Mouse (Mus musculus) left cerebral cortex, adult 9 months (tissue): ENCODE measurements around the gene March1.
A peak's percentile ranks its signal among the peaks of the same experiment; 100 is the strongest.

Experiments used
- DNase-seq, 2 experiments: peaks; one replicate each; pipeline ENCODE4 v3.0.0; 2022; ENCODE audit warnings: low spot score in 2 of 2

Gene March1

GRCm38 (mm10) chr8:65617871-65618751, at the start of gene March1:
Gene March1 (plus strand): TSS chr8:65617900.
- peak; percentile 18 to 78 for DNase-seq

GRCm38 (mm10) chr8:65586909-65587308, 30.8 kb upstream of the March1 start:
- no peak for DNase-seq

DNA sequence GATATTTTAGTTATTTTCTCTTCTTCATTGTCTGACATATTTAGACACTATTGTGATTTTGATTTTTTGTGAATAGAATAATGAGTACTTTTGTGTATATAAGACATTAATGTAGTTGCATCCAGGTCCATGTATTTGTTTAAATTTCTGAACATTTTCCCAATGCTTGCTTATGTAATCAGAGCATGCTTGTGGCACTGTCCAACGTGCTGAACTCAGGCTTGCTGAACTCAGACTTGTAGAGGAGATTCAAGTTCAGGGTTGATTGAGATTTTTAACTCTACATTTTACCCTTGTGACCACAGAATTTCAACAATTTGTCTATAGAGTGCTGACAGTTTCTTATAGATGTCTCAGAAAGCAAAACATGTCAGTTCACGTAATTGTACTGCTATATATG, 14.5 kb upstream of the March1 start:
- DNase-seq: no peak

DNA sequence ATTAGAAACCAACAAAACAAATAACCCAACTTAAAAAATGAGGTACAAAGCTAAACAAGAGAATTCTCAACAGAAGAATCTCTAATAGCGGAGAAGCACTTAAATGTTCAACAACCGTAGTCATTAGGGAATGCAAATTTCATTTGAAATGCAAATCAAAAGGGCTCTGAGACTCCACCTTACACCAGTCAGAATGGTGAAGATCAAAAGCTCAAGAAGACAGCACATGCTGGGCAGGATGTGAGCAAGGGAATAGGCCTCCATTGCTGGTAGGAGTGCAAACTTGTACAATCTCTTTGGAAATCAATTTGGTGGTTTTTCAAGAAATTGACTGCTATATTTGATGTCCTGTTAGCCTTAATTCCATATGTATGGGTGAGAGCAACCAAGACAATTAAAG, 8.2 kb upstream of the March1 start:
- DNase-seq: no peak

DNA sequence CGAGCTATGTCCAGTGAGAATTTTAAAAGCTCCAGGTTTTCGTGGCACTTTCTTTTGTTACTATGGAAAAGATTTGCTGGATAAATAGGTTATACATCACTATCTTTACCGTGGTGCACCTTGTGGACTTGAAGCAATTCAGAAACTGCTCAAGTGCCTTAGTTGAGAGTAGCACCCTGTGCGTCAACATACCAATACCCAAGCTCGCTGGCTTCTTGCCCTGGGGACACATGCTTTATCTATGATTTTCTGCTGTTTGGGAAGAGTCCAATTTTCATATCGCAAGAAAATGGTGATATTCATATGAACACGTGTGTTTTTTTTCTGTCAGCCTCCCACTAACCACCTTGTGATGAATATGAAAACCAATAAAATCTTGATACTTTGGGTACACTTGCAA, 1.3 kb downstream of the March1 start:
- peak in 1 of 2 experiments; percentile 21 for DNase-seq

DNA sequence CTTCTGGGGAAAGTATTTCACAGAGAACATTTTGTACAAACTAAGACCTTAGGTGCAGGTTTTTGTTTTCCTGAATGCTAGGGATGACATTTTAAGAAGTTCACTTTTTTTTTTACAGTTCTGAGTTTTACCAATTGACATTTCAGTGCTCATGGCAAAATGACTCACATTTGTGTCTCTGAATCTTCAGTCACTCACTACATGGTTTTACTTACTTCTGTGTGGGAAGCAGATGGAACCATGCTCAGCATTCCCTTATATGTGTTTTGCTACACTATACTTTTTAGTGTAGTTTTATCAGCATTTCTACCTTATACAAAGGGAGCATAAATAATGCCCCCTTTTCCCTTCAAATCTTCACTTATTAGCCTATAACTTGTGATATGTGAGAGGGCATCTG, 27.2 kb downstream of the March1 start:
- no peak for DNase-seq

DNA sequence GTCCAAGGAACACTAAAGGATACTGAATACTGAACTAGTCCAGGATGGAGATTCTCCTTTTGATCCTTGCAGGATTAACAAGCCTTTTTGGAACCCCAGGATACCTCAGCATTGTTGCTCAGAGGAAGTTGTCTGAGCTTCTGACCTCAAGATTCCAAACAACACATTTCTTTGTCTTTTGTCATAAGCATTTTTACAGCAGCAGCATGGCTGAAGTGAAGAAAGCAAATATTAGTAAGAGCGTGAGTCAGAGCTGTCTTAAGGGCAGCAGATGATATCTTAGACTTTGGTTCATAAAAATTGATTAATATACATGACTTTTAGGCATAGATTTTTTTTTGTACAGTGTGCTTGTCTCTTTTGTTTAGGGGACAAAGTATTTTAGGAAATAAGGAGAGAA, 27.8 kb downstream of the March1 start:
- DNase-seq: no peak

- no peak for DNase-seq
Measured at GRCm38 (mm10) chr8:65645945-65646344, 28.2 kb downstream of the March1 start.

GRCm38 (mm10) chr8:65655924-65656323, 38.2 kb downstream of the March1 start:
- no peak for DNase-seq

DNA sequence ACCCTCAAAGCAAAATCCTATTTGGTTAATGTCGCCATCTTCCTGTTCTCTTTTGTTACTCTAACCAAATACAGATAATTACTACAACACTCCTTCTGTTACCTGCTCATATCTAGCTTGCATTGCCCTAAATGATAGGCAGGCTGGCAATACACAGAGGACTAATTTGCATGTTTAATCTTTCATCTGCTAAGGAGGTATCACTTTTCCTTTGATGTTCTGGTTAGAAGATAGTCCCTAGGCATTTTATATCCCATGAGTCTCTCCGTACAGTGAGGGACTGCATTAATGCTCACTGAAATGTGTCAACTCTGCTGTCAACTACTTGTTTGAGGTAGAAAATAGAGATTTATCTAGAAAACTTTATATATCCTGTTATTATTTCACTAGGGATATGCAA, 44.2 kb downstream of the March1 start:
- no peak for DNase-seq

- no peak for DNase-seq
Measured at GRCm38 (mm10) chr8:65665786-65666185, 48.1 kb downstream of the March1 start.

DNA sequence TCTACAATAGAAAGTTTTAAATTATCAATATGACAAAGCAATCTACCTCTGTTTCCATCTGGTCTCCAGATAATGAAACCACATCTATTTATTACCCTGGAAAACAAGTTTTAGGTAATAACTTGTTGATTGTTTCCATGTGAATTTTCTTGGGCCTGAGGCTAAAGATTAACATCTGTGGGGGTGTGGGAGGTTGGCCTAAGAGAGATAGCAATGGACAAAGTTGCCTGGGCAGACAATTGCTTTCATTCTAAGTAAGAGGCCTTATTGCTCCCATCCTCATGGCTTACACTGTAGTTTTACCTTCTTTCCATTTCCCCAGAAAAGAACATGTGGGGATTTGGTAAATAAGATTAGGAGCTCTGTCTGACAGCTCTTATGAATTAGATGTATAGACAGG, 125.4 kb downstream of the March1 start:
- DNase-seq: no peak

- no peak for DNase-seq
Measured at GRCm38 (mm10) chr8:65775815-65776214, 158.1 kb downstream of the March1 start.

DNA sequence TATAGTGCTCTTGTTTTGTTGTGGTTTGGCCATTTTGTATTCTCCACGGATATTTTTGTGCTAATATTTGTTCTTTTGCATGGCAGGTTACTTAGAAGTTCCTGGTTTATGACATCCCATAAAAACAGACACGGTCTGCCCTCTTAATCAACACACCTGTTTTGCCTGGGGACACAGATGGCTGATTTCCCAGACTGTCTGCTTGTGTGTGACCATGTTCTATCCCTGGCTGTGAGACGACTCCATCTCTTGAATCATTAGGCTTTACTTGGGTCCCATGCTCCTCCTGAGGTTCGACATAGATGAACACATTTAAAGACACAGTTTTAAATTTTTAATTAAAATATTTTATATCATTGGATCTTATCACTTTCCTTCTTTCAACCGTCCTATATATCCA, 163.5 kb downstream of the March1 start:
- no peak for DNase-seq

DNA sequence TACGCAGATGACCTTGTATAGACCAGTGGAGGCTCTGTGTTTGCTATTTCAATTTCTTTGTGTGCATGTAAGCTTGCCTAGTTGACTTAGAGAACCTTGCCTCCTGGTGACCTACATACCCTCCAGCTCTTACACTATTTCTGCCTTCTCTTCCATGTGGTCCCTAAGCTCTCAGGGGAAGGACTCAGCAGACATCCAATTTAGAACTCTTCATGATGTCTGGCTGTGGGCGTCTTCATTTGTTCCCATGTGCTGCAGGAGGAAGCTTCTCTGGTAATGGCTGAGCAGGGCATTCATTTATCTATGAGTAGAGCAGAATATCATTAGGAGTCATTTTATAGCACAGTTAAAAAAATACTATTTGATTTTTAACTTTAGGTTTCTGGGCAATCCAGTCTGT, 195.3 kb downstream of the March1 start:
- DNase-seq: no peak

DNA sequence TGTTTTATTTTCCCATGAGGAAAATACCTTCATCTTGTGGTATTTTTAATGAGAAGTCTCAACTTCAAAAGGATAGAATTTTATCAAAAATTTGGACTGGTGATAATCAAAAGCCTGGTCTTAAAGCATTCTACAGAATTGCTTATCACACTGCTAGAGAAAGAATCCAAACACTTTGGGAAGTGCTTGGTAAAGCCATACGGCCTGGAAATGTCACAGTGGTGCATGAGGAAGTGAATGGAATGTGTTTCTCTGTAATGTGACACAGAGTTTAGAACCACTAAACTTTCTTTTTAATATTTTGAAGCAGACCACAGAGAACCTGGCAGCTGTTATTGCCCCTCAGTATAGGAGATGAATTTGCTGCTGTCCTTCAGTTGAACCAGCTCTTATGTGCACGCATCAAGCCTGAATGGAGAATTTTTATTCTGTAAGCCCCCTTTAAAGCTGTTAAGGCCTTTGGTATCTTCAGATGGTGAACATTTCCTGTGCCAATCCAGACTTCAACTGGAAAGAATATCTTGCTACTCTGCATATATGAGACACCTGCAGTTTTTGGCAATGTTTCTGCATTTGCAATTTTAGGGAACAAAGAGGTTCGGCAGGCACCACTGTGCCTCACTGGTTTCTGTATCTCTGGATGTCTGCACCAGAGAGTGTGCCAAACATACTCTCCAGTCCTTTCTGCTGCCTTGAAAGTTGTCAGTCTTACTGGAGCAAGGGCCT, 304.8 kb downstream of the March1 start:
- DNase-seq: peak in 1 of 2 experiments; percentile 36

GRCm38 (mm10) chr8:65956948-65957347, 339.2 kb downstream of the March1 start:
- no peak for DNase-seq

GRCm38 (mm10) chr8:65957492-65957891, 339.8 kb downstream of the March1 start:
- no peak for DNase-seq

- DNase-seq: no peak
Measured at GRCm38 (mm10) chr8:65966502-65967222, 349.0 kb downstream of the March1 start.

- no peak for DNase-seq
Measured at GRCm38 (mm10) chr8:65967223-65967778, 349.6 kb downstream of the March1 start.

- no peak for DNase-seq
Measured at GRCm38 (mm10) chr8:65976905-65977304, 359.2 kb downstream of the March1 start.

- DNase-seq: no peak
Measured at GRCm38 (mm10) chr8:65982039-65982438, 364.3 kb downstream of the March1 start.
